Mouse (Mus musculus): Measurements from ENCODE around the gene B830017H08Rik.

The B830017H08Rik gene

DNA sequence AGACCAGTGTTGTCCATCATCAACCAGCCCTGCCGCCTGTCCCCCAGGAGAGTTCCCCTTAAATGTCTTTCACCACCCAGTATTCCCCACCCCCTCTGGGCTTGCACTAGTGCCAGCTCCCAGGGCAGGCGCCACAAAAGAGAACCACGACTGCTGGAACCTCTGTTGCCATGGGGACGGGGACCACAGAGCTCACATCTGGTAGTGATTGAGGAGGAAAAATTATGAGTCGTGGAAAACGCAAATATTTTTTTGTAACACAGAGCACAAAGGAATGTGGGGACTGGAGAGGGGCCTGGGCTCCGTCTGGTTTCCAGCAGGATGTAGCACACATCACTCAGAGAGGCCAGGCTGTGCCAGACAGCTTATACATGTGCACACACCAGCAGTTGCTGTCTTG lies 23.2 kb upstream of the B830017H08Rik start:
- DNase-seq (ENCODE audit: low read depth, low spot score), result no peak

DNA sequence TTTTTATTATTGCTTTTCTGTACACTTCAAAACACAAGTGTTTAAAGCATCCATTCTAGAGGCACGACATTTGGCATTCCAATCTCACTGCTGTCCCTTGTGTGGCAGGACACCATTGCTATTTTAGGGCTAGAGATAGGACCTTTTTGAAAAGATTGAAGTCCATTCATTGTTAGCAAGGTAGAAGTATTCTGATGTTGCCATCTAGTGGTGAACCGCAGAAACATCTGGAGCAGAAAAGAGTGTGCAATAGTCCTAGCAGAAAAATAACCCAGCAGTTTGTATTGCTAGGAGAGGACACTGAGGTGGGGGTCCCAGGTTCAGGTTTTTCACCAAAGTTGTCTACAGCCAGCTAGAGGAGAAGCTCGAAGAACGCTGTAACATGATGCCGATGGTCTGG lies 20.8 kb upstream of the B830017H08Rik start:
- no peak for DNase-seq (ENCODE audit: low read depth, low spot score)

DNA sequence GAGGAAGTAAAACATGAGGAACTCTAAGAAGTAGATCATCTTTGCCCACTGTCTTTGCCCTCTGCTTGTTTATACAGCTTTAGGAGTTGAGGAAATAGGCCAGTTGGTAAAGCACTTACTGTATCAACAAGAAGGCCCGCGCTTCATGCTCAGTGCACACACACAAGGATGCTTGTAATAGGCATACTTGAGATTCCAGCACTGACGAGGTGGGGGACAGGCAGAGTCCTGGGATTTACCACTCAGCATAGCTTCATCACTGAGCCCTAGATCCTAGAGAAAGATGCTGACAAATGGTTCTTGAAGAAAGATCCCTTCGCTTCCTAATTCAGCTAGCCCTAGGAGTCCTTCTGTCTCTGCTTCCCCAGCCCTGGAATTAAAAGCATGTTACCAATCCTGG lies 19.7 kb upstream of the B830017H08Rik start:
- DNase-seq (ENCODE audit: low read depth, low spot score), result no peak

DNA sequence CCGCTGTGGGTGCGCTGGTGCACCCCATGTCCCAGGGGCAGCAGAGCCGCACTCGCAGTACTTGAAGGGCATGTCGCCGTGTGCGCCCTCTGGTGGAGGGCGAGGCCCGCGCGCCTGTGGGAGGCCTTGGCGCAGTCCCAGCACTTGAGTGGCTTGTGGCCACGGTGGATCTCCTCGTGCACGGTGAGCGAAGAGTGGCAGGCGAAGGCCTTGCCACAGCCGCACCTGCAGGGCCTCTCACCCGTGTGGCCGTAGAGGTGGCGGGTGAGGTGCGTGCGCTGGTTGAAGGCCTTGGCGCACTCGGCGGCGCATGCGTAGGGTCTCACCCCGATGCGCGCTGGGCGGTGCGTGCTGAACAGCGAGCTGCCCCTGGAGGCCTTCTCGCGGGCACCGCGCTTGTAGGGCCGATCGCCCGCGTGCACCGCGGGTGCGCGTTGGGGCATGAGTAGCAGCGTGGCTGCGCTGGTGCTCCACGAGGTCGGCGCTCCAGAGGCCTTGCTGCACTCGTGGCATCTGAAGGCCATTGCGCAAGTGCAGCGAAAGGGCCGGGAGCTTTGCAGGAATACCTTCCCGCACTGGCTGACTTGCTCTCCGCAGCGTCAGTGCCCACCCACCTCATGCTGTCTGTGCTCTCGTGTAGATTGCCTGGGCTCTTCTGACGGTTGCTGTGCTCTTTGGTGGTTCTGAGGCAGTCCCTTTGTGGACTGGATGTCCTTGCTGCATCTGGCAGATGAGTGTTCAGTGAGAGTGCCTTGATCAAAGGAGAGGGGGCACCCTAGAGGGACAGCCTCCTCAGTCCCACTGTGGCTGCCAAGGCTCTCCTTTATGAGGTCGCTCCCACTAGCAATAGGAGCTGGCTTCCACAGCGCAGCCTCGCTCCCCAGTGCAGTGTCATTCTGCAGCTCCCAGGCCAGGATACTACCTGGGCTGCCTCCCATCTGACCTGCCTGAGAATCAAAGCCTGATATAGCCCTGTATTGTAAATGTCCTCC lies 17.2 kb upstream of the B830017H08Rik start:
- peak; percentile 84 for DNase-seq (ENCODE audit: low read depth, low spot score)

DNA sequence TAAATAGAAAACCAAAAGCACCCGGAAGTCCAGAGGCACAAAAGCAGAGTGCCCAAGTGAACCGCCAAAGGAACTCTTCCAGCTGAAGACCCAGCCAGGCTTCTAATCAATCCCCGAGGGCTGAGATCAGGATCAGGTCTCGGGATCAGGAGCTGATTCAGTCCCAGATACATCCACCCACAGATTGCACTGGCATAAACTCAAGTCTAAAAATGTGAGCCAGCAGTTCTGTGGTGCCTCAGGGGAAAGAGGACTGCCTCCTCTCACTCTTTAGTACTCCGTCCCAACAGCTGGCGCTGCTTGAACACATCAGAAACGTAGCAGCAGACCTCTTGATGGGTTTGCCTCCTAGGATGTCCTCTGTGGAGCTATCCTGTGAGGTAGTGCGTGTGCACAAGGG lies 16.4 kb upstream of the B830017H08Rik start:
- no peak for DNase-seq (ENCODE audit: low read depth, low spot score)

DNA sequence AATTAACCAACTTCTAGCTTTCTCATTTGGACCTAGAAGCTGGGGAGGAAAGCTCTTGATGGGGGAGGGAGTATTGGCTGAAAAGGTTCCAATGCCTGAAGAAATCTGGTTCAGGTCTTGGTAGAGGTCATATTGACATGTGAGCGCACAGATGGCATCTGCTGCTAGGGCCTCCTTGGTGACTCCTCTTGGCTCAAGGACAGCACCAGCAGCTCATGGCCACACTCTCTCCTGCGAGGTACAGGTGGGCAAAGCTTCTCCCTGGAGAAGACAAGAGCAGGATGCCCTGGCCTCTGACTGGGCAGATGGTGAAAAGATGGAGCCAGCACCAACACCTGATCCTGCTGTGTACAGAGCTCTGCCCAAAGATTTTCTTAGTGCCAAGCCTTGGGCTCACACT lies 6.4 kb upstream of the B830017H08Rik start:
- no peak for DNase-seq (ENCODE audit: low read depth, low spot score)

DNA sequence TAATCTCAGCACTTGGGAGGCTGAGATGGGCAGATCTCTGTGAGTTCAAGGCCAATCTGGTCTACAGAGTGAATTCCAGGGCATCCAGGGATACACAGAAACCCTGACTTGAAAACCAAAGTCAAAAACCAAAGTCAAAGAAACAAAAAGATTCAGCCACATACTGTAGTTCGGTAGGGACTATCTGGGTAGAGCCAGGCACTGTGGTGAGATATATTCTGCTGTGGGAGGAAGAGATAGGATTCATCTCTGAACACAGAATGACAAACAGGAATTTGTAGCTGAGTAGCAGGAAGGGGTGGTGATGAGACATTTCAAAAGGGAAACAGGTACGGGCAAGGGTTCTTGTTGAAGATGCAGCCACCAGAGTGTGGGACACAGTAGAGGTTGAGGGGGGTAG lies 4.7 kb upstream of the B830017H08Rik start:
- no peak for DNase-seq (ENCODE audit: low read depth, low spot score)

DNA sequence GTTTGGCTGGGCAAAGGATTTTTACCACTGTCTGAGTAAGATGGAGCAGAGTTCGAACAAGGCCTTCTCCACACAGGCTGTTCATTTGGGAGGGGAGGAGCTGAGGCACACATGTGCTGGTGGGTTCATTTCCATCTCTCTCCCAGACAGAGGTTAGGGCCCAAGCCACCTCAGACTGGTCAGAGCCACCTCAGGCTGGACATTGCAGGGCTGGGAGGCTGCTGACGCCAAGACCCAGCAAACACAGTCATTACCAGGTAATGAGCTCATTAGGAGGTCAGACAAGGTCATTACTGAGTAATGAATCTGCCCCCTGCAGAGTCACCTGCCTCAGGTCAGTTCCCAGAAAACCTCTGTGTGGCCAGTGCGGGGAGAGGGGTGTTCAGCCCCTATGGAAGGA lies 4.1 kb upstream of the B830017H08Rik start:
- peak; percentile 33 for DNase-seq (ENCODE audit: low read depth, low spot score)

DNA sequence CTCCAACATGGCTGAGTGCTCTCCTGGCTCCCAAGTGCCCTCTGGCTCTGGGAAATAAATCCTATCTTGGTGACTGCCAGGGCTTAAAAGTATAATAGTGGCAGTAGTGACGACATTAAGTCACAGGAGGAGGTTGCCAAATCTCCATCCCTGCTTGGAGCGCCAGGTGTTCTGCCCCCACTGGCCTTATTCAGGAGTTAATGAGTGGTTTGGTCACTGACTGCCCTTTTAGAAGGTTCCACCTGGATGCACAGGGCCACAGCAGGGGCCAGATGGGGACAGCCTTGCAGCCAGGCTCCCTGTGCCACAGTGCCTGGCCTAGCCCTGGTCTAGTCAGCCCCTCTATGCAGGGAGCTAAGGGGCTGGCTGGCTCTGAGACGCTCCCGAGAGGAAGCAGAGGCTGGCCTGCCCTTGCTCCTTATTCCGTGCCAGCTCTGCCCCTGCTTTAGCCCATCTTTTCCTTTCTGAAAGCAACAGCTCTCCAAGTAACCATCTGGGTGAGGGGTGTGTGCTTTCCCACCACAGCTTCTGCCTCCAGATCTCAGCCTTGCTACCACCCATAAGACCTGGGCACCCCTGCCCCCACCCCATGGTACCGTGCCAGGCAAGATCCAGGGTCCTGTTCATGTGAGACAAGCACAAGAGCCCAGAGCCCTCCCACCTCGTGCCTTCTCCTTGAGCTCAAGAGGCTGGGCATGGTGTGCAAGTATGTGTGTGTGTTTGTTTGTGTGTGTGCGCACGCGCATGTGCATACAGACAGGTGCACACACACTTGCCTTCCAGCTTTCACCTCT lies 2.3 kb upstream of the B830017H08Rik start:
- DNase-seq (ENCODE audit: low read depth, low spot score), result no peak

DNA sequence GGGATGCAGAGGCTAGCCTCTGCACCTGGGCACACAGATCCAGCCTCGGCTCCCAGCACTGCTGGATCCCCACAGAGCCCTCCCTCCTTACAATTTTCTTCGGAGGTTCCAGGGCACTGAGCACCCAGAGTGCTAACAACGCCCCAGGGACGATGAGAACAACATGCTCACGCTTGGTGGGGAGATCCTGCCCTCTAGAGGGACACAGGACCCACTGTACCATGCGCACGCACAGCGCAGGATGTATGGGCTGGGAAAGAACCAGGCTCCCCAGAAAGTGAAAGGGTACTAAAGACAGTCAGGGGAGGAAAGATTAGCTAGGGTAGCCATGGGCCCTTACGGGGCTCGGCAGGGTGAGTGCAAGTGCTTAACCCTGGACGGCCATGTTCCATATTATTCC lies 1.1 kb upstream of the B830017H08Rik start:
- DNase-seq (ENCODE audit: low read depth, low spot score), result peak; percentile 46

DNA sequence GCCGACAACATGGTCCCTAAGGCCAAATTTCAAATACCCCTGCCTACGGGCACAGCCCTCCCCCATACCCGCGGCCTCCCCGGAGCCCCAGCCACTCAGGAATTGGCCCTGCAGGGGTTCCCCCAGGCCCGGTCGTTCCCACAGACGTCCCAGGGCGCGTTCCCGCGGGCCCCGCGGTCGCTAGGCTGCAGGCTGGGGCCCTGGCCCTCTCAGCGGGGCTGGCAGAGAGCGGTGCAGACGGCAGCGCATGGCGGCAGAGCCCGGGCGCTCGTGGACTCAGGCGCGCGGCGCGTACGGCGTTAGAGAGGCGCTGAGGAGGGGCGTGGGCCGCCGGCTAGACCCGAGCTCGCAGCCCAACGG lies 380 bp downstream of the B830017H08Rik start:
- peak; percentile 20 for DNase-seq (ENCODE audit: low read depth, low spot score)

DNA sequence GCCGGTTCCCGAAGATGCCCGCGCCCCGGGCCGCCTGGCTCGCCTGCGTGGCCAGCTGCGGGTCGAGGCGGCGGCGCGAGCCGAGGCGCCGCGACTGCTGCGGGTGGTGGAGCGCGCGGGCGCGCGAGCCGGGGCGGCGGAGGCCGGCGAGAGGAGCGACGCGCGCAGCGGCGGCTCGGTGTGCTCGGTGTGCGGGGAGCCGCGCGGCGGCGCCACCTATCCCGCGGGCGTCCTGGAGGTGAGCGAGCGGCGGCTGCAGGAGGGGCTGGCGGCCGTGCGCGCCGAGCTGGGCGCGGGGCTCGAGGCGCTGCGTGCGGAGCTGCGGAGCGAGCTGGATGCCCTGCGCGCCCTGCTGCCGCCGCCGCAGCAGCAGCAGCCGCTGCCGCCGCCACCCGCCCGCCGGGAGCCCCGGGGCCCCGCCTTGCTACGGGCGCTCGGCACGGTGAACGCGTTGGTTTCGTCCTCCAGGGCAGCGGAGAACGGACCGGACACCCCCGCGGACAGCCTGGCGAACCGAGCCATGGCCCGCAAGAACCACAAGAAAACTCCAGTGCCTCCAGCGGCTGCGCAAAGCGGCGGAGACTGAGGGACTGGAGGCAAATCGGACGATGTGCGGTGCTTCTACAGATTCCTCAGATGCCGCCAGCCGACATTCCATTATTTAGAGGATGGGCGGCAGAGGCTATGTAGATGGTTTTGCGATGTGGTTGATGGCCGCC lies 919 bp downstream of the B830017H08Rik start:
- DNase-seq (ENCODE audit: low read depth, low spot score), result peak; percentile 56

DNA sequence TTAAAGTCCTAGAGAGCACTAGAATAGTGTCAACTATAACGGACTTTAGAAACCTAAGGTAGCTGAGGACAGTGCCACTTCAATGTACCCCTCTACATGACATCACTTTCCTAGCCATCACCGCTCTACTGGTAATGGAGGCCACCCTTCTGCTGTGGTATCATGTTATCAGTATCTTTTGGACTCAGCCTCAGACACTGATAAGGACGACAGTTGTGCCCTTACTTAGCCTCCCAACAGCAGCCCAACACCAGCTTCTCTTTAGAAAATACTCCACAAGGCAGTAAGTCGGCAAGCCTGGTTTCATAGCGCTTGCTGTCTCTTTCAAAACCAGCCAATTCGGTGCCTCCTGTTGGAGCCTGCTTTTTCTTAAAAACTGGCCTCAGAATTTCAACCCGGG lies 1.6 kb downstream of the B830017H08Rik start:
- DNase-seq (ENCODE audit: low read depth, low spot score), result no peak

DNA sequence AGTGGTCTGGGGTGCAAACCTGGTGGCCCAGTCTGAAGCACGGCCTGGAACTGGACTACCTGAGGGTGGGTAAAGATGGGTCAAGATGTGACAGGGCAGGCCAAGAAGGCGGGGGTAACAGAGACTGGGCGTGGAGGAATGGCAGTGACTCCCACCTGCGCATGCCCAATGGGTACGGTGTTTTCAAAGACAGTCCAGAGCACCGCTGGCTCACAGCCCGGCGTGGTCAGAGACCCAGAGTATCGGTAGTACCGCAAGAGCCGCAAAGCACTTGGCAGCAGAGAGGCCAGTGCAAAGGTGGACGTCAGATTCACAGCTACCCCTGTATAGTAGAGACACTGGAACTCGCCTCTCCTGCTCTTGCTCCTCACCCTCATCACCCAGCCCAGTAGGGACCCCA lies 2.6 kb downstream of the B830017H08Rik start:
- no peak for DNase-seq (ENCODE audit: low read depth, low spot score)

DNA sequence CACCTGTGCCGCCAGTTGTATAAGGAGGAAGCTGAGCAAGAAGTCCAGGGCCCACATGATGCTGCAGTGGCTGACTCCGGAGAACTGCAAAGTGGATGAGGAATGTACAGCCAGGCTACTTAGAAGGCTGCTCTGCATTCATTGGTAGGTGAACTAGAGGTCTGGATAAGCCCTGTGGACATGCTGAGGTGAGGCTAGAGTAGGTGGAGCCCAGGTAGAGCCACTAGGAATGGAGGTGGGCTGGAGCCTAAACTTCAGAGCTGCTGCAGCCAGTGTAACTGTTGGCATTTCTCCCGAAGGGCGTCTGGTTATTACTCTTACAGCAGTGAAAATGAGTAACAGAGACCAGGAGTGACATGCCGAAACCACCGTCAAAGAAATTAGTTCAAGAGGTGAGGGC lies 5.1 kb downstream of the B830017H08Rik start, which contains the start of gene Car15:
TSS of gene Car15 (minus strand) at position 314 of the 400 bp plus-strand sequence.
- no peak for DNase-seq (ENCODE audit: low read depth, low spot score)

DNA sequence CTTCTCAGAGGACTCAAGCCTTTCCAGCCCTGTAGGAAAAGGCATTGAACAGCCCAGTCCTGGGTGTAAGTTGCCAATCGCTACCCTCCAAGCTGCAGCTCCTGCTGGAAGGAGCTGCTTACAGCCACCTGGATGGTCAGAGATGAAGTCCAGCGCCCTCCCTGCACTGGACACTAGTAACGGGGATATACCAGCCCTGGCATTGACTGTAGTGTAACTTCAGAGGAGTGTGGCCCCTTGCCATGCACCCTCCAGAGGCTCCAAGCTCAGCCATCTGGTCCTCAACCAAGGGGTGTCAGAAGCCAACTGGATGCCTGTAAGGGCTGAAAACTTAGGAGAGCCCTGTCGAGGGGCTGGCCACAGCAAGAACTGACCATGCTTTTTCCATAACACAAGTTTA lies 7.1 kb downstream of the B830017H08Rik start:
- DNase-seq (ENCODE audit: low read depth, low spot score), result no peak

DNA sequence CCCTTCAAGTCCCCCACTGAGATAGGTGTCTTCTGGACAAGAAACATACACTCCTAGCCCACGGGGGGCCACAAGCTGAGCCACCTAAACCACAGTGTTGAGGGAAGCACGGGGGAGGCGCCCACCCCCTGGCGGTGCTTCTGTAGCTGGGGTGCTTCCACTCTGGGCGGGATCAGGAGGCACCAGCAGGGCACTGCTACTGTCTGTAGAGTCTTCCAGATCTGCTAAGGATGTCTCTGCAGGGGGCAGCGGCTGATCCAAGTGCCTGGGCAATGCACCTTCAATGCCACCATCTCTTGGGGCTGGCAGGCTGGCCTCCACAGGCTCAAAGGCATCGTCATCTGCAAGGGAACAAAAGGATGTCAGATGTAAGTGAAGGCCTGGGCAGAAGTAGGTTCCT lies 9.5 kb downstream of the B830017H08Rik start:
- no peak for DNase-seq (ENCODE audit: low read depth, low spot score)

DNA sequence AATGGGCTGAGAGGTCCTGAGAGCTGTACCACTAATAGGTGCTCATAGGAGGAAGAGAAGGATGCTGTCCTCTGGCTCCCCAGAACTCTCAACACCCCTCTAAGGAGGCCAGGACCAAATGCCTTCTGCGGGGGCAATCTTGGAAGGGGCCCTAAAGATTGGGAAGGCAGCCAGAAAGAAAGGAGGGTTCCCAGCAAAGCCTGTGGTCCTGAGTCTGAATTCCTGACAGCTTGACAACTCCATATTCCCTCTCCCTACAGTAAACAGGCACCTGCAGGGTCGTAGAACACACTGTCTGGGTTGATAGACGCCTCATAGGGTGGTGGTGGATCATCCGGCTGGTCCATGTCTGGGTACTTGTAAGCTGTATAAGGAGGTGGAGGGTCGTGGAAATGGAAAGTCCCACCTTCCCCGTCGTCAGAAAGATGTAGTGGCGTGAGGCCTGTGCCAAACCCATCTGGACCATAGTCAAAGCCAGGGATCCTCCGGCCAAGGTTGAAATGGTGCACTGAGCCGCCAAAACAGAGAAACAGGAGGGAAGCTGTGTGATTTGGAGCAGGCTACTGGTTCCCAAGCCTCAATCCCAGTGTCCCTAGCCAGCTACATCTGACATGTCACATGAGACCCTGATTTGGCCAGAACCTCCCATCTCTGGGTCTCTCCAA lies 10.9 kb downstream of the B830017H08Rik start:
- DNase-seq (ENCODE audit: low read depth, low spot score), result no peak

DNA sequence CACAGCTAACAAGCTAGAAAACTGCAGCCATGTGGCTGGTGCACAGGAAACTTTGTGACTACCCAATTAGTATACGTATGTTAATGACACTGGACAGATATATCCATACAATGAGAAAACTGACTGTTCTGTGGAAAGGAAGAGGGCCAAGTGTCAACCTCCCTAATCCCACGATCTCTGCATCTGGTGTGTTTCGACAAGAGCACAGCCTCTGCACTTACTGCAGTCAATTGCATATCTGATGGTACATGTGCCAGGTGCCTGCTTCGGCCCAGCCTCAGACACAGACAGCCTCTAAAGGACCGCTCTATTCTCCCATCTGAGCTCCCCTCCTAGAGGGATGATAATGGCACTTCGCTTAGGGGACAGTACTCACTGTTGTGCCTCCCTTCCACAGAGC lies 15.5 kb downstream of the B830017H08Rik start:
- no peak for DNase-seq (ENCODE audit: low read depth, low spot score)

DNA sequence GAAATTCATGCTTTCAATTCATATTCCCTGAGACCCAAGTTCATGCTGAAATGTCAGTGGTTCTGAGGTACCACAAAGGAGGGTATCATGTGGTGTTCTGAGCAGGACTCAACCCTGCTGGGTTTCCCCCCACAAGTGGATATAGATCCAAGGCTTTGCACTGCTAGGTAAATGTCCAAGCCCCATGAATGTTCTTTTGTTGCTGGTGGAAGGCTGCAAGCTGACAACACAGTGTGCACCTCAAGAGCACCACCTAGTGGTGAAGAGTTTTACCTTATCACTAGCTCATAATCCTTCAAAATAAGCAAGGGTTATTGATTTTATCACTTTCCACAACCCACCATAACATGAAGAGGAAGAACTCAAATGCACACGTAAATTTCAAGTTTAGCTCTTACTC lies 16.0 kb downstream of the B830017H08Rik start:
- peak; percentile 59 for DNase-seq (ENCODE audit: low read depth, low spot score)

DNA sequence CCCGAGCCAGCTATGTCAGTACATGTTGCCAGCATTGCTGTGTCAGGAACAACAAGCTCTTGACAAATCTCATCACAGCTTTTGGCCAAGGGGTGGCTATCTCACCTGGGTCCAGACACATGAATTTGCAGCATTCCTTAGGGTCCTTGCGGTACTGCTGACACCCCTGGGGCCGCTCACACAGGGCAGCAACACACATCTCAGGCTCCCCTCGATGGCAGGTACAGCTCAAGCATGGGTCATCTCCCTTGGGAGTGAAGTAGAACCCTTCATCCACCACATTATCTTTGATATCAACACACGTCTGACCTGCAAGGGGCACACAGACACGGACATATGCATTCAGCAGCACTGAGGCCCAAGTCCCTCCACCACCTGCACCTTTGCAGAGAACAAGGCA lies 16.6 kb downstream of the B830017H08Rik start:
- no peak for DNase-seq (ENCODE audit: low read depth, low spot score)
